Mouse (Mus musculus) T-helper 2 cell (primary cell): Measurements from ENCODE around the gene Olfr372.
"Not testable (repeated sequence)": the region's sequence is repeated elsewhere in the genome, so short reads cannot be mapped to it uniquely, and the experiment has no call there.

Experiments used
- in situ Hi-C: fragments of 300-600 bp; cut with MboI, MseI; formaldehyde crosslinking; loops from one replicate; pipeline ENCODE4 v1.15.1; 2025; ENCODE audit warnings: high pct_unique_total_duplicates

Gene Olfr372

GRCm38 (mm10) chr8:72040918-72041317 lies at the start of gene Olfr372:
Gene Olfr372 (plus strand): TSS chr8:72041218.
- in situ Hi-C loops: loop anchor here (10.0 kb wide), 1 partner anchor 1306 kb away; no protein-coding TSS in a partner anchor

- in situ Hi-C loops: no loop called here
Measured at GRCm38 (mm10) chr8:71999434-71999833, 41.6 kb upstream of the Olfr372 start.

GRCm38 (mm10) chr8:72000223-72000622 lies 40.8 kb upstream of the Olfr372 start:
- in situ Hi-C loops: no loop called here

GRCm38 (mm10) chr8:72002942-72003341 lies 38.1 kb upstream of the Olfr372 start:
- in situ Hi-C loops: no loop called here

DNA sequence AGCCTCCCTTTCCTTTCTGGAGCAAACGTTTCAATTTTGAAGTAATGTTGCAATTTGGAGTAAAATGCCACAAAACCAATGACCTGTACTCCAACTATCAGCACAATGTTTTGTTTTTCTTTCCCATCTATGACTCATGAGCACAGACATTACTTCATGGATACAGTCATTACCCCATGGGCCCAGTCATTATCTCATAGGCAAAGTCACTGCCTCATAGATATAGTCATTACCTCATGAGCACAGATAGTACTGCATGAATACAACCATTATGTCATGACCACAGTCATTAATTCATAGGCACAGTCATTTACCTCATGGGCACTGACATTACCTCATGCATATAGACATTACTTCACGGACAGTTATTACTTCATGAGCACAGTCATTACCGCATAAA lies 35.1 kb upstream of the Olfr372 start:
- in situ Hi-C loops: no loop called here

- in situ Hi-C loops: no loop called here
Measured at GRCm38 (mm10) chr8:72006763-72007162, 34.3 kb upstream of the Olfr372 start.

- in situ Hi-C loops: no loop called here
Measured at GRCm38 (mm10) chr8:72008134-72008641, 32.8 kb upstream of the Olfr372 start.

DNA sequence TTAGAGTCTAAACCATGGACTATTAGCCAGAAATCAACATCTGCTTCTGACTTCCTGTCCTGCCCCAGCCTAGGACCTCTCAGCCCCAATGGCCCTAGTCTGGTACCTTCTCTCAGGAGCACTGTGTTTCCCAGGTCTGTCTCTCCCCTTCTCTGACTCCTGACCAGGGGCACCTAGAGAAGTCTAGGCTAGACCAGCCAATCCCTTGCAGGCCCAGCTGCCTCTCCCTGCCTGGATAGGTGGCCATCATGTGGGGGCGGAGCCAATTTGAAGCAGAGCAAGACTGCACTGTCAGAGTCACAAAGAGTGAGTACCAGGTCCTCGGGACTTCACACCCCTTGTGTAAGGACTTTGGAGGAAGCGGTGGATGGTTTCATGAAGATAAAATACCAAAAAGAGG lies 31.5 kb upstream of the Olfr372 start, which contains the start of gene Cyp4f18:
TSS of gene Cyp4f18 (minus strand) at position 154 of the 400 bp plus-strand sequence.
- in situ Hi-C loops: no loop called here

- in situ Hi-C loops: loop anchor here (10.0 kb wide), 1 partner anchor 879 kb away; no protein-coding TSS in a partner anchor
Measured at GRCm38 (mm10) chr8:72013506-72014228, 27.4 kb upstream of the Olfr372 start.

GRCm38 (mm10) chr8:72017339-72017738 lies 23.7 kb upstream of the Olfr372 start:
- in situ Hi-C loops: loop anchor here (5.0 to 10.0 kb wide), 2 partner anchors 50 to 883 kb away; no protein-coding TSS in a partner anchor

DNA sequence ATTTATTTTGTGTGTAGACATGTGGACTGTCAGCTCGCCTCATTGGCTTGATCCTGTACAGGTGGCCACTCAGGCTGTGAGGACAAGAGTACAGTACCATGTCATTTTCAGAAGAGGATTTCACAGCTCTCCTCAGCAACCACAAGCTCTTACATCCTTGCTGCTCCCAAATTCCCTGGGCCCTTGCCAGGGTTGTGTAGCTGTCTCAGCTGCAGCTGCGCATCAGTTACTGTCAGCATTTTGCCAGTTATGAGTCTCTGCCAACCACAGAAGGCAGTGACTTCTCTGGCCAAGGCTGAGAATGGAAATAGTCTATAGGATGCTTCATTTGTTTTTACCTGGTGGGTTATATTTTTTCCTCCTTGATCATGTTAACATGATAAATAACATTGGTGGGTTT lies 22.9 kb upstream of the Olfr372 start:
- in situ Hi-C loops: loop anchor here (5.0 to 10.0 kb wide), 2 partner anchors 49 to 883 kb away; no protein-coding TSS in a partner anchor

DNA sequence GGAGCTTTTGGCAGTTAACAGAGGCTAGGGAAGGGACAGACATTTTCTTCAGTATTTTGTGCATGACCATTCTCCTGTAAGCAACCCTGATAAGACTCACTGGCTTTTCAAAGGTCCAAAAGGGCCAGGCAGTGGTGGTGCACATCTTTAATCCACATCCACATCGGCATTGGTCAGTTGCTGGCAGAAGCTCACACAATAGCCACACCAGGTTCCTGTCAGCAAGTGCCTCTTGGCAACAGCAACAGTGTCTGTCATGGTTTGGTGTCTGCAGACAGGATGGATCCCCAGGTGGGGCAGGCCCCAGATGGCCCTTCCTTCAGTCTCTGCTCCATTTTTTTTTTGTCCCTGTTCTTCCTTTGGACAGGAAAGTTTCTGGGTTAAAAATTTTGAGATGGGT lies 22.0 kb upstream of the Olfr372 start:
- in situ Hi-C loops: loop anchor here (5.0 to 10.0 kb wide), 2 partner anchors 48 to 884 kb away; no protein-coding TSS in a partner anchor

GRCm38 (mm10) chr8:72019816-72020215 lies 21.2 kb upstream of the Olfr372 start:
- in situ Hi-C loops: loop anchor here (5.0 to 10.0 kb wide), 2 partner anchors 47 to 885 kb away; no protein-coding TSS in a partner anchor

DNA sequence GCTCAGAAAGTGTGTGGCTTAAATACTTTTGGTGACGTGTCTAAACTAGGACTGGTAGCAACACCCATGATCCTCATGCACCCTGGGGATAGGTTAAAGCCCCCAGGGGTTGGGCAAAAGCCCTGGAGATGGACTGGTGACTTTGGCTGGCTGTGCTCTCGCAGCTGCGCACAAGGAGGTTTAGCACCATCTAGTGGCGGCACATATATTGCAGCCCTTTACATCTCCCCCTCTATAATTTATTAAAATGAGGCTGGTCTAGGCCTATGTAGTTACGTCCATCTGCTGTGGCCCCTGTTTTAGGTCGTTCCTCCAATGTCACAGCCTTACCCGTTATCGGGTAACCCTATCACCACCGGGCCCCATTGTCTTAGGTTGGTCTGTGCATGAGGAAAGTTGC lies 16.1 kb upstream of the Olfr372 start:
- in situ Hi-C loops: not testable (repeated sequence)

DNA sequence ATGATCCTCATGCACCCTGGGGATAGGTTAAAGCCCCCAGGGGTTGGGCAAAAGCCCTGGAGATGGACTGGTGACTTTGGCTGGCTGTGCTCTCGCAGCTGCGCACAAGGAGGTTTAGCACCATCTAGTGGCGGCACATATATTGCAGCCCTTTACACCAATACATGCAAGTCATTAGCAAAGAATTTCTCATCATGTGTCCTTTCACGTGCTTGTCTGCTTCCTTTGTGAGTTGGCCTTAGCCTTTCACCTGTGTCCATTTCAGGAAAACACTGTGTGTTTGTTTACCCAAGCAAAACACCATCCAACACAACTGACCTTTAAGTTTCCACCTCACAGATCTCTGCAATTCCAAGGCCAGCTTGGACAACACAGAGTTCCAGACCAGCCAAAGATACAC lies 8.1 kb upstream of the Olfr372 start:
- in situ Hi-C loops: not testable (repeated sequence)

DNA sequence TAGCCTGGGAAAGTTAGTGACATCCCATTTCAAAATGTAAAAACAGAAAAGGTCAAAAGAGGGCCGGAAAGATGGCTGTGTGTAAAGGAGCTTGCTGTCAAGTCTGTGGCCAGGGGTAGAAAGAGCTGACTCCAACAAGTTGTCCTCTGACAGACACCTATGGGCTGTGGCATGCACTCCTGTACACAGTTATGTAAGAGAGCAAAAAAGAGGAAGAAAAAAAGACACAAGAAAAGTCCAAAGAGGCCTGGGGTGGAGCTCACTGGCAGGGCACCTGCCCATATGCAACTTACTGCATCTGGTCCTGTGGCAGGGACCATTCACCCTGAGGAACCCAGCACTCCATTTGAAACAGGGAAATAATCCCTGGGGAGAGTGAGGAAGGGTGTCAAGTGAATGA lies 1.5 kb downstream of the Olfr372 start:
- in situ Hi-C loops: loop anchor here (10.0 kb wide), 1 partner anchor 1308 kb away; no protein-coding TSS in a partner anchor

- in situ Hi-C loops: loop anchor here (5.0 kb wide), 1 partner anchor 43 kb away; no protein-coding TSS in a partner anchor
Measured at GRCm38 (mm10) chr8:72054633-72055032, 13.6 kb downstream of the Olfr372 start.

DNA sequence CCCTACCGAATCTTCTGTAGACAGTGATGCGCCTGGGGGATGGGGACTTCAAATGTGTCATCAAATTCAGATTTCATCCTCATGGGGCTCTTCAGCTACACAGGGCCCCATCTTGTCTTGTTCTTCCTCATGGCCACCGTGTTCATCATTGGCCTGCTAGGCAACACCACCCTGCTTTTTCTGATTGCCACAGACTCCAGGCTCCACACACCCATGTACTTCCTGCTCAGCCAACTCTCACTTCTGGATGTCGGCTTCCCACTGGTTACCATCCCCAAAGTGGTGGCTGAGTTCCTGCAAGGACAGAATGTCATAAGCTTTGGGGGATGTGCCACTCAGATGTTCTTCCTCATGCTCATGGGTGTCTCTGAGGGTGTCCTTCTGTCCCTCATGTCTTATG lies 16.6 kb downstream of the Olfr372 start:
- in situ Hi-C loops: loop anchor here (5.0 kb wide), 1 partner anchor 40 kb away; no protein-coding TSS in a partner anchor

DNA sequence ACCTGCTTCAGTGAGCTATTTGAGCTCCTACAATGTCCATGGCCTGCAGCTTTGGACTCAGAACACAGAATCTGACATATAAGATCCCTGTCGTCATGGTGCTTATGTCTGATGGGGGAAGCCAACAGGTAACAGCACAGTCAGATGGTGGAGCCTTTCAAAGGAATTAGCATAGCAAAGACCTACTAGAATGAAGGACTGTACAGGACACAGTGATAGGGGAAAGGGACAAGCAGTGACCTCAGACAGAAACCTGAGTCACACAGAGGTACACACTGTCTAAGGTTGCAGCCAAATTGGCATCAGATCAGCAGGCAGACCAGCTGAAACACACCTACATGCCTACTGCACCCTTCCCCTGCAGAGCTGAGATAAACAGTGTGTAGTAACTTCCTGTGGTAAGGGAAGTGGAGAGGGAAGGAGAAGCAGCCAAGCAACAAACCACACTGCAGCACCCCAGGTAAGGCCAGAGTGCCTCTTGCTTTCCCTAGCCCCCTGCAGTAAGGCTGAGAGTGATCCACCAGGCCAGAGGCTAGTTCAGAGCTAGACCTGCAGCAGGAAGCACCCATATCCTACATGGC lies 25.9 kb downstream of the Olfr372 start:
- in situ Hi-C loops: loop anchor here (5.0 kb wide), 1 partner anchor 50 kb away; no protein-coding TSS in a partner anchor

GRCm38 (mm10) chr8:72082877-72083276 lies 41.9 kb downstream of the Olfr372 start, which contains the start of gene Olfr373:
Gene Olfr373 (plus strand): TSS chr8:72083177.
- in situ Hi-C loops: not testable (repeated sequence)

- in situ Hi-C loops: no loop called here
Measured at GRCm38 (mm10) chr8:72084744-72085143, 43.7 kb downstream of the Olfr372 start.

DNA sequence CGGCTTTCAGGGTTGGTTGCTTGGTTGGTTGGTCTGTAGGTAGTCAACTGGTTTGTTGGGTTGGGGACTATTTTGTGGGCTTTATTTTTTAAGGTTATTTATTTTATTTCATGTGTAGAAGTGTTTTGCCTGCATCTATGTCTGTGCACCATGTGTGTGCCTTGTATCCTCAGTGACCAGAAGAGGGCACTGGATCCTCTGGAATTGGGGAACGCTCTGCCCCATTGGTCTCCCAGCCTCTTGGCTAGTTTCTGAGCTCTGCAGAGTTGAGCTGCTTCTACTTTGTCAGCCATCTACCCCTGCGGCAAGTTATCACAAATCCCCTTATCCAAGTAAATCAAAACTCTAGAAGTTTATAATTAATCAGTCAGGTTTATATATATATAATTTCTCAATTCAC lies 46.6 kb downstream of the Olfr372 start:
- in situ Hi-C loops: not testable (repeated sequence)
